Mouse (Mus musculus) erythroblast, embryonic 14.5 days (primary cell): ENCODE measurements around the gene Mutyh.

Experiments
- GATA1 ChIP-seq: IDR thresholded peaks from 2 replicates; pipeline ENCODE4 v1.6.1; 2012; ENCODE audit warnings: low read length, inconsistent platforms, mixed read lengths
- TAL1 ChIP-seq: IDR thresholded peaks from 3 replicates; pipeline ENCODE4 v1.6.1; 2012; ENCODE audit warnings: low read length, inconsistent platforms, mixed read lengths

- no peak for TF ChIP-seq GATA1
- no peak for TF ChIP-seq TAL1
Measured at GRCm38 (mm10) chr4:116830070-116830368, 22.5 kb downstream of the Mutyh start.
